Mouse (Mus musculus) limb, embryonic 15.5 days (tissue): ENCODE measurements at regions not wholly inside any gene's neighbourhood (a gene's known extent, or its start where the extent isn't known, plus 50 kb on each side); places are given as distances from the start of the nearest gene placed in this dataset.

Experiments
- ATAC-seq: fragments of 200-750 bp; cut with Nextera tagmentation; 2 replicates; pipeline ENCODE4 v1.8.0; 2017; ENCODE audit warnings: low read depth, moderate TSS enrichment; ENCODE audit not compliant: insufficient number of reproducible peaks, low FRiP score, low TSS enrichment
- H3K27ac ChIP-seq: fragments of 300-500 bp; sonication (generic); 2 replicates; pipeline ENCODE4 v1.5.1; 2015; ENCODE audit warnings: moderate library complexity, mild to moderate bottlenecking, inconsistent platforms
- H3K27me3 ChIP-seq: fragments of 300-500 bp; sonication (generic); 2 replicates; pipeline ENCODE4 v1.6.1; 2015; ENCODE audit warnings: inconsistent platforms
- H3K36me3 ChIP-seq: fragments of 300-500 bp; sonication (generic); 2 replicates; pipeline ENCODE4 v1.6.1; 2015; ENCODE audit warnings: inconsistent platforms
- H3K4me1 ChIP-seq: fragments of 300-500 bp; sonication (generic); 2 replicates; pipeline ENCODE4 v1.6.1; 2015; ENCODE audit warnings: inconsistent platforms
- H3K4me2 ChIP-seq: fragments of 300-500 bp; sonication (generic); 2 replicates; pipeline ENCODE4 v1.6.1; 2015; ENCODE audit warnings: mild to moderate bottlenecking, inconsistent platforms
- H3K4me3 ChIP-seq: fragments of 300-500 bp; sonication (generic); 2 replicates; pipeline ENCODE4 v1.5.1; 2015; ENCODE audit warnings: mild to moderate bottlenecking, inconsistent platforms
- H3K9ac ChIP-seq: fragments of 300-500 bp; sonication (generic); 2 replicates; pipeline ENCODE4 v1.6.1; 2015; ENCODE audit warnings: inconsistent platforms
- H3K9me3 ChIP-seq: fragments of 300-500 bp; sonication (generic); 2 replicates; pipeline ENCODE4 v1.6.1; 2016; ENCODE audit warnings: inconsistent platforms
- WGBS: fragments of 180-500 bp; shearing (Covaris S2); methylation state at CpG from one replicate; pipeline ENCODE4 v1.1.7; 2015; 5-methylcytosine and 5-hydroxymethylcytosine counted together

GRCm38 (mm10) chr5:4311599-4311998, 119.4 kb downstream of the Mterf1b start:
- Histone ChIP-seq H3K9me3 (no peaks in the 10 kb centered on the region), H3K4me2 (no peak overlapping the region), H3K27ac (no peak overlapping the region), H3K9ac (no peak overlapping the region), H3K36me3 (no peaks in the 10 kb centered on the region), H3K4me3 (no peak overlapping the region), H3K4me1 (peaks cover 7% of the 10 kb centered on the region; the same call in 1 of the 2 replicates), H3K27me3 (no peaks in the 10 kb centered on the region)
- ATAC-seq, result no peak
- WGBS, result 19% methylated on average over 4 of the region's 4 CpGs

GRCm38 (mm10) chr5:4312675-4313074, 120.5 kb downstream of the Mterf1b start:
- 72% methylated on average over 14 of the region's 14 CpGs for WGBS
- no peak for ATAC-seq
- no peak overlapping the region for H3K27ac ChIP-seq
- H3K9ac ChIP-seq, result no peak overlapping the region
- H3K36me3 ChIP-seq, result no peaks in the 10 kb centered on the region
- no peak overlapping the region for H3K4me3 ChIP-seq
- peaks cover 7% of the 10 kb centered on the region; the same call in 1 of the 2 replicates for H3K4me1 ChIP-seq
- H3K9me3 ChIP-seq, result no peaks in the 10 kb centered on the region
- H3K27me3 ChIP-seq, result no peaks in the 10 kb centered on the region
- H3K4me2 ChIP-seq, result no peak overlapping the region

- 0 out of 2 replicates have a peak, but pooled peaks cover 4% of the 10 kb centered on the region for H3K4me1 ChIP-seq
- no peak overlapping the region for H3K4me2 ChIP-seq
- no peak overlapping the region for H3K9ac ChIP-seq
- 65% methylated on average over 8 of the region's 8 CpGs for WGBS
- no peak overlapping the region for H3K27ac ChIP-seq
- H3K27me3 ChIP-seq, result no peaks in the 10 kb centered on the region
- ATAC-seq, result no peak
- no peaks in the 10 kb centered on the region for H3K9me3 ChIP-seq
- no peak overlapping the region for H3K4me3 ChIP-seq
- no peaks in the 10 kb centered on the region for H3K36me3 ChIP-seq
Observed at GRCm38 (mm10) chr5:4322634-4323386, 130.6 kb downstream of the Mterf1b start.

- Histone ChIP-seq H3K9ac (no peak overlapping the region), H3K27me3 (no peaks in the 10 kb centered on the region), H3K4me2 (no peak overlapping the region), H3K27ac (no peak overlapping the region), H3K9me3 (no peaks in the 10 kb centered on the region), H3K4me3 (no peak overlapping the region), H3K4me1 (0 out of 2 replicates have a peak, but pooled peaks cover 4% of the 10 kb centered on the region), H3K36me3 (no peaks in the 10 kb centered on the region)
- WGBS, result 85% methylated on average over 2 of the region's 2 CpGs
- ATAC-seq, result no peak
Observed at GRCm38 (mm10) chr5:4323387-4323704, 131.2 kb downstream of the Mterf1b start.

GRCm38 (mm10) chr5:4325813-4326212, 133.6 kb downstream of the Mterf1b start:
- no peak overlapping the region for H3K4me3 ChIP-seq
- H3K27me3 ChIP-seq, result no peaks in the 10 kb centered on the region
- H3K36me3 ChIP-seq, result no peaks in the 10 kb centered on the region
- no peaks in the 10 kb centered on the region for H3K9me3 ChIP-seq
- H3K4me2 ChIP-seq, result no peak overlapping the region
- no peak for ATAC-seq
- no peak overlapping the region for H3K27ac ChIP-seq
- 13% methylated on average over 3 of the region's 3 CpGs for WGBS
- no peak overlapping the region for H3K9ac ChIP-seq
- H3K4me1 ChIP-seq, result 0 out of 2 replicates have a peak, but pooled peaks cover 4% of the 10 kb centered on the region

- no peak for ATAC-seq
- no peak overlapping the region for H3K9ac ChIP-seq
- H3K4me1 ChIP-seq, result 0 out of 2 replicates have a peak, but pooled peaks cover 4% of the 10 kb centered on the region
- H3K27me3 ChIP-seq, result no peaks in the 10 kb centered on the region
- H3K36me3 ChIP-seq, result no peaks in the 10 kb centered on the region
- no peak overlapping the region for H3K27ac ChIP-seq
- H3K4me2 ChIP-seq, result no peak overlapping the region
- no peak overlapping the region for H3K4me3 ChIP-seq
- H3K9me3 ChIP-seq, result no peaks in the 10 kb centered on the region
- WGBS, result 26% methylated on average over 8 of the region's 8 CpGs
Observed at GRCm38 (mm10) chr5:4326309-4327014, 134.3 kb downstream of the Mterf1b start.

- Histone ChIP-seq H3K9me3 (no peaks in the 10 kb centered on the region), H3K27me3 (no peaks in the 10 kb centered on the region), H3K4me2 (no peak overlapping the region), H3K27ac (no peak overlapping the region), H3K36me3 (no peaks in the 10 kb centered on the region), H3K9ac (no peak overlapping the region), H3K4me3 (no peak overlapping the region), H3K4me1 (no peaks in the 10 kb centered on the region)
- WGBS, result 64% methylated on average over 5 of the region's 5 CpGs
- ATAC-seq, result no peak
Observed at GRCm38 (mm10) chr5:4335683-4336082, 143.5 kb downstream of the Mterf1b start.

GRCm38 (mm10) chr5:4341956-4342355, 149.8 kb downstream of the Mterf1b start:
- Histone ChIP-seq H3K4me2 (no peak overlapping the region), H3K27me3 (no peaks in the 10 kb centered on the region), H3K9ac (no peak overlapping the region), H3K9me3 (no peaks in the 10 kb centered on the region), H3K27ac (no peak overlapping the region), H3K36me3 (no peaks in the 10 kb centered on the region), H3K4me1 (no peaks in the 10 kb centered on the region), H3K4me3 (no peak overlapping the region)
- WGBS, result 32% methylated on average over 6 of the region's 6 CpGs
- ATAC-seq, result no peak

GRCm38 (mm10) chr5:4344458-4344857, 152.3 kb downstream of the Mterf1b start:
- Histone ChIP-seq H3K27me3 (no peaks in the 10 kb centered on the region), H3K36me3 (no peaks in the 10 kb centered on the region), H3K4me3 (no peak overlapping the region), H3K4me2 (no peak overlapping the region), H3K27ac (no peak overlapping the region), H3K9me3 (no peaks in the 10 kb centered on the region), H3K4me1 (no peaks in the 10 kb centered on the region), H3K9ac (no peak overlapping the region)
- 73% methylated on average over 2 of the region's 2 CpGs for WGBS
- ATAC-seq, result no peak

GRCm38 (mm10) chr5:4348334-4348733, 156.2 kb downstream of the Mterf1b start:
- WGBS, result 58% methylated on average over 4 of the region's 4 CpGs
- ATAC-seq, result no peak

GRCm38 (mm10) chr5:4349943-4350342, 157.8 kb downstream of the Mterf1b start:
- H3K4me2 ChIP-seq, result no peak overlapping the region
- no peaks in the 10 kb centered on the region for H3K9me3 ChIP-seq
- H3K4me1 ChIP-seq, result peaks cover 5% of the 10 kb centered on the region; the same call in 1 of the 2 replicates
- H3K36me3 ChIP-seq, result no peaks in the 10 kb centered on the region
- H3K9ac ChIP-seq, result no peak overlapping the region
- no peak for ATAC-seq
- WGBS, result 45% methylated on average over 2 of the region's 2 CpGs
- H3K27ac ChIP-seq, result no peak overlapping the region
- no peaks in the 10 kb centered on the region for H3K27me3 ChIP-seq
- H3K4me3 ChIP-seq, result no peak overlapping the region

More at GRCm38 (mm10) chr5:4348334-4348733, 156.2 kb downstream of the Mterf1b start:
- Histone ChIP-seq H3K27me3 (no peaks in the 10 kb centered on the region), H3K27ac (no peak overlapping the region), H3K9ac (no peak overlapping the region), H3K4me3 (no peak overlapping the region), H3K4me1 (no peaks in the 10 kb centered on the region), H3K9me3 (no peaks in the 10 kb centered on the region), H3K4me2 (no peak overlapping the region), H3K36me3 (no peaks in the 10 kb centered on the region)

GRCm38 (mm10) chr5:4355609-4356224, 163.6 kb downstream of the Mterf1b start:
- no peaks in the 10 kb centered on the region for H3K36me3 ChIP-seq
- H3K9me3 ChIP-seq, result no peaks in the 10 kb centered on the region
- no peak for ATAC-seq
- H3K27me3 ChIP-seq, result no peaks in the 10 kb centered on the region
- no peak overlapping the region for H3K27ac ChIP-seq
- H3K4me1 ChIP-seq, result peaks cover 10% of the 10 kb centered on the region; the same call in 1 of the 2 replicates
- H3K9ac ChIP-seq, result no peak overlapping the region
- H3K4me3 ChIP-seq, result no peak overlapping the region
- WGBS, result 42% methylated on average over 7 of the region's 7 CpGs
- no peak overlapping the region for H3K4me2 ChIP-seq
